Mouse (Mus musculus) inflammation-experienced regulatory T-cells, adult 16 weeks (primary cell): ENCODE results near the gene Vmn1r121. TPM values are rescaled to one million over a fixed set of nuclear protein-coding genes. Genes with fewer than 3 reads are reported as not detected.

ENCODE experiments used
- polyA plus RNA-seq: library from polyadenylated mRNA; unstranded; fragments of 100-300 nt; shearing (Covaris generic); gene quantifications from one replicate; pipeline ENCODE4 v1.2.1, GENCODE M21; 2017

Gene Vmn1r121
- not detected for polyA plus RNA-seq

DNA sequence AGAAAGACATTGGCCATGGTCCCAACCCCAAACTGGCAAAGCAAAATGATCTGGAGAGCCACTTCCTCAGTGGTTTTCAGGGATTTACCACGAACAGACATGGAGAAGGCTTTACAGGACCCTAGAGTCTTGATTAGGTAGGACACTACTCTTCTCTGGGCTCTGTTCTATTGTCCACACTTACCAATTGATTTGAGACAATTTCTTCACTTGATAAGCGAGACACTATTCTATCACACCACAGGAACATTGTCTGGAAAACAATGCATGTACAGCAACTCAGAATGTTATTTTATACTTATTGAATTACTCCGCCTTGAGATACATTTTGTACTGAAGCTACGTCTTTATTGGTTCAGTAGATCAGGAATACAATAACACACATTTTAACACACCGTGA lies at the start of gene Vmn1r121:
Vmn1r121 (minus strand) TSS at position 101 of the 400 bp plus-strand sequence.

DNA sequence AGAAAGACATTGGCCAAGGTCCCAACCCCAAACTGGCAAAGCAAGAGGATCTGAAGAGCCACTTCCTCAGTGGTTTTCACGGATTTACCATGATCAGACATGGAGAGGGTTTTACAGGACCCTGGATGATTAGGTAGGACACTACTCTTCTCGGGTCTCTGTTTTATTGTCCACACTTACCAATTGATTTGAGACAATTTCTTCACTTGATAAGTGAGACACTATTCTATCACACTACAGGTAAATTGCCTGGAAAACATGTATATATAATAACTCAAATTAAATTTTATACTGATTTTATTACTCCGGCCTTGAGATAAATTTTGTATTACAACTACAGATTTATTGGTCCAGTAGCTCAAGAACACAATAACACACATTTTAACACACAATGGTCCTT lies 35.7 kb upstream of the Vmn1r121 start, which contains the start of gene Vmn1r122:
Vmn1r122 (minus strand) TSS at position 101 of the 400 bp plus-strand sequence.

DNA sequence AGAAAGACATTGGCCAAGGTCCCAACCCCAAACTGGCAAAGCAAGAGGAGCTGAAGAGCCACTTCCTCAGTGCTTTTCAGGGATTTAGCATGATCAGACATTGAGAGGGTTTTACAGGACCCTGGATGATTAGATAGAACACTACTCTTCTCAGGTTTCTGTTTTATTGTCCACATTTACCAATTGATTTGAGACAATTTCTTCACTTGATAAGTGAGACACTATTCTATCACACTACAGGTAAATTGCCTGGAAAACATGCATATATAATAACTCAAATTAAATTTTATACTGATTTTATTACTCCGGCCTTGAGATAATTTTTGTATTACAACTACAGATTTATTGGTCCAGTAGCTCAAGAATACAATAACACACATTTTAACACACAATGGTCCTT lies 44.6 kb downstream of the Vmn1r121 start, which contains the start of gene Vmn1r120:
Vmn1r120 (minus strand) TSS at position 101 of the 400 bp plus-strand sequence.

Other genes starting within 250 kb of the Vmn1r121 start
- not detected for gene Vmn1r116, start 226.3 kb downstream of the Vmn1r121 start, polyA plus RNA-seq
- gene Vmn1r117, start 214.4 kb downstream of the Vmn1r121 start, polyA plus RNA-seq, result not detected
- not detected for gene Vmn1r118, start 186.2 kb downstream of the Vmn1r121 start, polyA plus RNA-seq
- not detected for gene Vmn1r119, start 86.1 kb downstream of the Vmn1r121 start, polyA plus RNA-seq
- not detected for gene Vmn1r120, start 44.7 kb downstream of the Vmn1r121 start, polyA plus RNA-seq
- gene Vmn1r122, start 35.6 kb upstream of the Vmn1r121 start, polyA plus RNA-seq, result not detected
- not detected for gene Vmn1r123, start 63.7 kb upstream of the Vmn1r121 start, polyA plus RNA-seq
- not detected for gene Gm5157, start 91.9 kb upstream of the Vmn1r121 start, polyA plus RNA-seq
- not detected for gene Vmn1r124, start 162.1 kb upstream of the Vmn1r121 start, polyA plus RNA-seq
- not detected for gene Vmn1r125, start 173.7 kb upstream of the Vmn1r121 start, polyA plus RNA-seq
- not detected for gene Vmn1r126, start 203.0 kb upstream of the Vmn1r121 start, polyA plus RNA-seq
- gene Vmn1r127, start 221.3 kb upstream of the Vmn1r121 start, polyA plus RNA-seq, result not detected